Mouse (Mus musculus) lung, postnatal 4 days (tissue): ENCODE results near the gene 2610021A01Rik.
"Not testable (repeated sequence)": the region's sequence is repeated elsewhere in the genome, so short reads cannot be mapped to it uniquely, and the experiment has no call there.

Experiments
- DNase-seq, 2 experiments: peaks; one replicate each; pipeline ENCODE4 v3.0.0; 2021

2610021A01Rik gene

DNA sequence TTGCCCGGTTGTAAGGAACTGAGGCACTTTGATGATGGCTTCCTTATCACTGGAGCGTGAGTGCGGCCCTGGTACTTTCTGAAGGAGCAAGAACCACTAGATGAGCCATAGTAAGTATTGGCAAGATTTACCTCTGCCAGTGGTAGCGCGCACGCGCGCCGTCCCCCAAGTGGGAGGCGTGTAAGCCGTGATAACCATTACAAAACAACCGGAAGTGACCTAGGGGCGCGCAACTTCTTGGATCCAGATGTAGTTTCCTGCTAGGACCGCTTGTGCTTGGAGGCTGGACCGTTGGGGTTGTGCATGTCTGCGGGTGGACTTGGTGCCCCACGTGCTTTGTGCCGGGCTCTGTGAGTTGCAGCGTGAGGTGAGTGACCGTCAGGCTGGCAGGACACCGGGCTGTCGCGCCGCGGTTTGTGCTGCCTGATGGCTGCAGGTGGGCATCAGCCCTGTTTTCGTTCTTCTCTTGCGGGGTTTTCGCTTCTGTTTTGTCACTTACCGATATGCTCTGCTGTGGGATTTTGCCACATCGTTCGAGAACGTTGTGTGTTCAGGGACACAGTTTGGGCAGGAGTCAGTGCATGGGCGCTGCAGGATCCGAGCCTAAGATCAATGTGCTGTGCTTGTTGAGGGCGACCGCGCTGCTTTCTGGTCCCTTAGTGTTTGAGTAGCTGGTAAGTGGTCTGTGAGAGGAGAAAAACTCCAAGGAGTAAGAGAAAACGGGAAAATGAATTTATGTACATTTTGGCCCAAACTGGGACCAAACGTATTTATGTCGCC lies at the start of gene 2610021A01Rik:
TSS of gene 2610021A01Rik (plus strand) at position 197 of the 780 bp plus-strand sequence.
- DNase-seq: peak; percentile 92 to 95

DNA sequence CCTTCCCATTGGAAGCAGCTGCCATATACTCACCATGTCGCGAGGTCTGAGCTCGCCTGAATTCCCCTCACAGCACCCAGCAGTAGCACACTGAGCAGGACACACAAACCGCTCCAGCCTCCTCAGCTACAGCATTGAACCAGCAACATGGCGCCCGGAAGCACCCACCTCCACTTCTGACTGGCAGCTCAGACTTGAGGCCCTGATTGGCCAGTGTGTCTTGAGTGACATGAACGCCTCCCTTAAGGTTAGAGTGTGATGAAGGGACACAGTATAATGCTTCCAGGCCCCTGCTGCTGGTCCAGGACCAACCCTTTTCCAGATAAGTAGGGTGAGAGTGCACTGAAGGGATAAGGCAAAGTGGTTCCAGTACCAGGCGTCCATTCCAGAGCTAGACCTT lies 38.3 kb upstream of the 2610021A01Rik start:
- DNase-seq: no peak

DNA sequence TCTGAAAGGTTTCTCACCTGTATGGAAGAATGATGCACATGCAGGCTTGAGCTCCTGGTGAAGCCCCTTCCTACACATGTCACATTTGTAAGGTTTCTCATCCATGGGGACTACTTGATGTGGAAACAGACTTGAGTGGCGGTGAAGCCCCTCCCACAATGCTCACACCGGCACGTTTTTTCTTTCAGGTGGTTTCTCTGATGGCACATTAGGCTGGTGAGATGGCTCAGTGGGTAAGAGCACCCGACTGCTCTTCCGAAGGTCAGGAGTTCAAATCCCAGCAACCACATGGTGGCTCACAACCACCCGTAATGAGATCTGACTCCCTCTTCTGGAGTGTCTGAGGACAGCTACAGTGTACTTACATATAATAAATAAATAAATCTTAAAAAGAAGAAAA lies 25.5 kb upstream of the 2610021A01Rik start, which contains the start of gene Gm6871:
TSS of gene Gm6871 (minus strand) at position 101 of the 400 bp plus-strand sequence.
- not testable (repeated sequence) for DNase-seq

DNA sequence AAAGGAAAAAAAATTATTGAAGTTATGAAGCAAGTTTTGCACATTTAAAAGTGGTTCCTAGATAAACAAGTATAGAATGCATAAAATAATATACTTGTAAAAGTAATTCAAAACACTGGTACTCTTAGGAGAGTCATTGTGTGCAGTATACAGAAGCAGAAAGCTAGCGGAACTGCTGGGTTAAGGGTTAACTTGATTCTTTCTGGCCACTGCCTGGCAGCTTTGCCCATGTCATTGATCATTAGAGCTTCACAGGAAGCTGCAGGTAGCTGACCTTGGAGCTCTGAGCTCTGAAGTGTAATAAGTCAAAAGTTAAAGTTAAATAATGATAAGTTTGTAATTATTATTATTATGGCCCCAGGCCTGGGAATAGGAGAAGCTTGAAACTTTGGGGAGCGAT lies 21.1 kb upstream of the 2610021A01Rik start:
- DNase-seq: no peak

DNA sequence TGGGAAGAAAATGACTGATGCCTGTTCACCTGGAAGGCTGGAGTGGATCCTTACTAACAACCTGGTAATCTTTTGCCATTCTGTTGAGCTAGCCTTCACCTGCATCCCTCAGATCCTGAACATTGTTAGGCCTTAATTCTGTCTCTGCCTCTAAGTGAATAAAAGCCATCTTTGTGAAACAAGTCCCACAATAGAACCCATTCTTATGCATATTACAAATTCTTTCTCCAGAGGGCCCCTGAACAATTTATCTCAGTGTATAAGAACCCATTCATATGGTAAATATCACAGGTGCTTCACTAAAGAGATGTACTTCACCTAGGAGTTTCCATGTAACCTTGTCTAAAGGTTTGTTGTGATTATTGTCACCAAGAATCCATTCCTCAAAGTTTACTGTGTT lies 17.0 kb upstream of the 2610021A01Rik start:
- no peak for DNase-seq

DNA sequence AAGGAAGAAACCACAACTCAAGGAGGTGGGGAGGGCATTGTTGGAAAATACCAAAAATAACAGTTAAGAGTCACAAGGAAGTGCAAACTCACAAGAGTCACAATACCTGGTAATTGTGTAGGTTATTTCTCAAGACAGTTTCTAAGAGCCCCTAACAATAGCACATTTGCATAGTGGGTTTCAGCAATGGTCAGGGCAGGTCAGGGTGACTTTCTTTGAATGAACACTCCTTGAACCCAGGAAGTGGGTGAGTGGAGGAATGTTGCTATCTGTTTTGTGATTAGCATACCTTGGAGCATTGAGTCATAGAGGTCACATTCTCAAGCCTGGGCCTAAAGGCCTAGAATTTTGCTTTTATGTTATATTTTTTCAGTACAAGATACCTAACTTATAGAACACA lies 11.2 kb upstream of the 2610021A01Rik start:
- DNase-seq: not testable (repeated sequence)

DNA sequence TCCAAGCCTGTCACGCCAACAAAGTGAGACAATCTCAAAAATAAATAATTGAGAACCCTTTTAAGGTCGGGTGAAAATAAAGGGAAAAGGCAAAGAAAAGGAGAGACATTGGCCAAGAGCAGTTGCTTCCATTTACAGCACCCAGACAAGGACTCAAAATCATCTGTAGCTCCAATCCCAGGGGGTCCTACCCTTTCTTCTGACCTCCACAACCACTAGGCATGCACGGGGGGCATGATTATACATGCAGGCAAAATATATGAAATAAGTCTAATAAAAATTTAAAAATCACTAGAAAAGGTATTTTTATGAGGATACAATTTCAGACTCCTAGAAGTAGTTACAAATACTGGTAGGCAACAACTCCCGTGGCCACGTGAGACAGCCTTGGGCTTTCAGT lies 415 bp upstream of the 2610021A01Rik start:
- DNase-seq: no peak

DNA sequence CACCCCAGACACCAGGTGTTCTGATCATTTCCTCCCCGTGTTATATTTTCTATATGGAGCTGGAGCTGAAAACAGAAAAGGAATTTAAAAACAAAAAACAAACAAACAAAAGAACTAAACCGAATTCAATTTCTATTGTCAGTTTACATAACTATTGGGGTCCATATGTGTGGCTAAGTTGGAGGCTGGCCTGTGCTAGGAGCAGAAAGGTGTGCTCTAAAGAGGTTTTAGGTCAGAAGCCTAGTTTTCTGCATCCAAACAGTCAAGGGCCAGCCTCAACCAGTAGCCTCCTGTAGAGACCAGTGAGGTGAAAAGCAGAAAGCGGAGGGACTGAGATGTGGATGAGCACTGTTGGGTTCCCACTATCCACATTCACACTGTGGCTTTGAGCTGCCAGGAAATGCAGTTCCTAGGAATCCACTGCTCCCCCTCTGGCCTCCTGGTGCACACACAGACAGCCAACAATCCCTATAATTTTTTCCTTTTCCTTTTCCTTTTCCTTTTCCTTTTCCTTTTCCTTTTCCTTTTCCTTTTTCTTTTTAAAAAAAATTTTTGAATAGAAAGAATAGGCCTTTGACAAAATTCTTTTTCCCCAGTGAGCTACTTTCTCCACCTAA lies 1.0 kb downstream of the 2610021A01Rik start:
- no peak for DNase-seq

DNA sequence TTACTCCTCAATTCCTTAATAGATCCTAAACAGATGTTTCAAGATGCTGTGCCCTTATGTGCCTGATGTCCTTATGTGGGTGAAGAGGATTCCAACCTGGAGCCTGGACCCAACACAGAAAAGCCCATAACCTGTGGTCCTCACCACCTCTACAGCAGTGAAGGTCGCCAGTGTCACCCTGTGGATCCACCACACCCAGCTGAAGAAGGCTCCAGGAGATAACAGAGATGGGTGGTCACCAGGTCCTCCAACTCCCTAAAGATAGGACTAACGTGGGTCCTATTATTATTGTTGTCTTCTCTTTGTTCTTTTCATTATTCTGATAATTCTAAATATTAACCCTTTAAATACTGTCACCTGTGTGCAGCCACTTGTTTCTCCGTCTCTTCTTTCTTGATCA lies 12.6 kb downstream of the 2610021A01Rik start:
- DNase-seq: no peak

DNA sequence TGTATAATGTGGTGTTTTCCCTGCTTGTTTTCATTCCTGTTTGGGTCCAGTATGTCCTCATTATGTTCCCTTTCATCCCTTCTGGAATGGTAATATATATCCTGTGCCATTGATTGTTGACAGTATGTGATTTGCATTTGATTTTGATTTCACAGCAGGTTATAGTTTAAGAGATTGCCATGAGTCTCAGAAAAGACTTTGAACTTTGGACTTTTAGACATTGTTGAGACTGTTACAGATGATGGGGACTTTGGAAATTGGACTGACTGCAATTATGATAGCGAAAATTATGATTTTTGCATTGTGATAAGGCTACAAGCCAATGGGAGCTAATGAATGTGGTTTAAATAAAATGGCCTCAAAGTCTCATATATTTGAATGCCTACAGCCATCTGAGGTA lies 17.2 kb downstream of the 2610021A01Rik start:
- DNase-seq: not testable (repeated sequence)

DNA sequence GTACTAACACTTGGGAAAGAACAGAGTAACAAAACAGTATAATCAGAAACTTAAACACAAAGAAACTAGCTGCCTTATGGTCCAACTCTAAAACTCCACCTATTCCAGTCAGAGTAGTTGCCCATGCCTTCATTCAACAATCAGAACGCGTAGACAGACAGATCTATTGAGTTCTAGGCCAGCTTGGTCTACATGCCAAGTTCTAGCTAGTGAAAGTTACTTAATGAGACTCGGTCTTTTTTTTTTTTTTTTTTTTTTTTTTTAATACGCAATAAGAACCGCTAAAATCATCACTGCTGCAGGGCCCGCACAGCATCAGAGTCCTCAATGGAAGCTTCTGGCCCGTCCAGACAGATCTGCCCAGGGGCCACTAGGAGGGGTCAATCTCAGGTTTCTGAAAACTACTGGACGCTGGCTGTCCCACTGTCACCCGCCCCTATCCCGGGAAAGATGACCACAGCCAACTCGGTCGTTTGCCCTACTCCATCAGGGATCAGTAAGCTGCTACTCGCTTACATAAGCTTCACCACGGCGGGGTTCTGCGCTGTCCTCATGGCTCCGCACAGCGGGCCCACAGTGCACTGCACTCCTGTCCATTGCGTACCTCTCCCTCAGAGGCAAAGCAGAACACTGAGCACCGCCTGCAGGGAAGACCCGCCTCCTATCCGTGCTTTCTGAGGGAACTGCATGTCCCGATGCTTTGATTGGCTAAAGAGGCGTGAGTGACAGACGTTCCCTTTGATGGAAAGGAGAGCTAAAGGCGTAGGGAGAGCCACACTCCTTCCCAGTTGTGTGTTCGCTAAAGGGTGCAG lies 33.6 kb downstream of the 2610021A01Rik start, which contains the start of gene Zfp788:
TSS of gene Zfp788 (plus strand) at position 795 of the 812 bp plus-strand sequence.
- DNase-seq: peak; percentile 92 to 96

DNA sequence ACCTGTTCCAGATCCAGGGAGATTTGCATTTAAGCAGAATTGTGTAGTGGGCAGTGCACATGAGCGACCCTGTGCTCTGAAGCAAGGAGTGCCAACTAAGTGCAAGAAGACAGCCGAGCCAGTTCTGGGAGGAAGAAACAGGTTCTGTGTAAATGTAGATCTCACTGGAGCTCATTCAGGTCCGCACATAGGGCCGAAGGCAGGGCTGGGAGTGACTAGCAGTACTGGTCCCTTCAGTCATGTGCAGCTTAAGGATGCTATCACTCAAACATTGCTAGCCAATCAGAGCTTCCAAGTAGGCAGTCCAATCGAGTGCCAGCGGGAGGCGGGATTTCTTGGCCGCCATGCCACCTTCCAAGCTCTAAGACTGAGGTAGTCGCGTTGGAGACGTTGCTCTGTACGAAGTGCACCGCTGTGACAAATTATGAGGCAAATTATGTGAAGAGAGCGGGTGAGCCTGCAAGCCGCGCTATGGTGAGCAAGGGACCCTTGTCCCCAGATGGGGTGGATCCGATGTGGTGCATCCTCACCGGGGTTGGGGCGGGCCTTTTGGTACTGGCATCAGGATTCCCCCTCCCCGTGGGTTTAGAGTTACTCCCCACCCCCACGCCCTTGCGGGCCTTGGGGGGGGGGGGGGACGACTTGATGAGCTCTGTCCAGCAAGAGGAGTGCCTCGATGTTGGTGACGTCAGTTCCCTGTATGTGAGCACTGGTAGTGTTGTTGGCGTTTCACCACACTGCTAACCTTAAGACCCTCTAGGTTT lies 34.4 kb downstream of the 2610021A01Rik start:
- DNase-seq: peak; percentile 91 to 93

DNA sequence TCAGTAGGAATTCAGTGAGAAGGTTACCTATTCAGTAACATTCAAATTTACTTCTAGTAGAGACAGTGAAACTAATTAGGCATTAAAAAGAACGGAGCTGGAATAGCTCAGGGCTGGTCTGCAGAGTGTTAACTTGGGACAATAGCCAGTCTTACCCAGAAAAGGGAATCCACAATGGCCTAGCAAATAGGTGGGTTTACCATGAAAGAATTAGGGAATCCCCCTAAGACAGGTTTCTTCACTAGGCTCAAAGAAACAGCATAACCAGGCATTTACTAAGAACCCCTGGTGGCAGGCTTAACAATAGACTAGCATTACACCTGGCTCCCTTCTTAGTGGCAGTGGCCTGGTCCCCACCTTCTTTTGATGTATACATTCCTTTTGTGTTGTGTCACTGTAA lies 75.3 kb downstream of the 2610021A01Rik start:
- DNase-seq: not testable (repeated sequence)
